Mouse (Mus musculus): ENCODE measurements at regions not wholly inside any gene's neighbourhood (a gene's known extent, or its start where the extent isn't known, plus 50 kb on each side); places are given as distances from the start of the nearest gene placed in this dataset.

- no peak for TF ChIP-seq TBP (conservative IDR thresholded peaks at IDR 0.05; ENCODE audit: low read depth, low read length)
- no peak for TF ChIP-seq HCFC1 (IDR thresholded peaks at IDR 0.05; ENCODE audit: low read depth, low read length)
- TF ChIP-seq MEF2A (IDR thresholded peaks at IDR 0.05; ENCODE audit: borderline replicate concordance, low read depth, low read length) = no peak
- TF ChIP-seq ETS1 (conservative IDR thresholded peaks at IDR 0.05; ENCODE audit: low read depth, low read length) = no peak
- no peak for TF ChIP-seq CTCF (conservative IDR thresholded peaks at IDR 0.05 in 1 of 2, IDR thresholded peaks at IDR 0.05 in 1 of 2; ENCODE audit: low read depth in 2 of 2, low read length in 2 of 2)
- TF ChIP-seq IRF4 (IDR thresholded peaks at IDR 0.05; ENCODE audit: low read depth, low read length) = no peak
- no peak for TF ChIP-seq MAFK (IDR thresholded peaks at IDR 0.05; ENCODE audit: insufficient replicate concordance, low read length)
- TF ChIP-seq UBTF (IDR thresholded peaks at IDR 0.05; ENCODE audit: low read depth, low read length) = no peak
- TF ChIP-seq KAT2A (IDR thresholded peaks at IDR 0.05; ENCODE audit: insufficient replicate concordance, low read length) = no peak
- no peak for TF ChIP-seq ZMIZ1 (IDR thresholded peaks at IDR 0.05; ENCODE audit: low read depth, low read length)
- TF ChIP-seq MAZ (IDR thresholded peaks at IDR 0.05; ENCODE audit: low read depth, low read length) = no peak
- no peak for TF ChIP-seq RAD21 (IDR thresholded peaks at IDR 0.05; ENCODE audit: low read depth, low read length)
- TF ChIP-seq NRF1 (IDR thresholded peaks at IDR 0.05; ENCODE audit: low read depth, low read length) = no peak
- TF ChIP-seq ZKSCAN1 (IDR thresholded peaks at IDR 0.05; ENCODE audit: borderline replicate concordance, low read depth, low read length) = no peak
- no peak for TF ChIP-seq SMC3 (IDR thresholded peaks at IDR 0.05; ENCODE audit: low read depth, low read length)
- no peak for TF ChIP-seq NELFE (IDR thresholded peaks at IDR 0.05; ENCODE audit: low read depth, low read length)
- Histone ChIP-seq H3K79me2 (replicated peaks; ENCODE audit: control insufficient read depth, extremely low read depth, insufficient read depth, poor library complexity, severe bottlenecking) (no peaks in the 10 kb centered on the region), H3K9me3 (replicated peaks; ENCODE audit: low read length) (no peaks in the 10 kb centered on the region), H3K36me3 (replicated peaks in 1 of 2; ENCODE audit: control insufficient read depth in 1 of 2, insufficient read depth in 1 of 2, low read length in 1 of 2) (no peaks in the 10 kb centered on the region), H3K4me1 (ENCODE audit: control insufficient read depth in 1 of 2, insufficient read depth in 2 of 2) (no peaks in the 10 kb centered on the region), H3K4me2 (ENCODE audit: insufficient read depth, low read depth, poor library complexity, severe bottlenecking) (no peak overlapping the region), H3K4me3 (replicated peaks in 1 of 3; ENCODE audit: low read depth in 2 of 3, low read length in 2 of 3, poor library complexity in 1 of 3) (no peak overlapping the region), H3K27me3 (replicated peaks) (peaks cover 17% of the 10 kb centered on the region), H3K9ac (ENCODE audit: insufficient read depth, low read depth) (no peak overlapping the region), H3K27ac (ENCODE audit: insufficient read depth, low read depth) (no peak overlapping the region)
- no peak for DNase-seq (ENCODE audit: extremely low read depth)
- dilution Hi-C loops (cut with MboI; ENCODE audit: extremely low pct_ligation_motif_present, extremely low pct_unique_long_range_greater_than_20kb, low sequenced_read_pairs) = no loop called here
- in situ Hi-C loops (cut with MboI; ENCODE audit: low pct_ligation_motif_present, low pct_unique_long_range_greater_than_20kb, low sequenced_read_pairs) = no loop called here
These were observed 142.5 kb downstream of the Chst1 start for GRCm38 (mm10) chr2:92742025-92742424.

- H3K4me2 ChIP-seq (ENCODE audit: insufficient read depth, low read depth, poor library complexity, severe bottlenecking) = no peak overlapping the region
- H3K36me3 ChIP-seq (replicated peaks in 1 of 2; ENCODE audit: control insufficient read depth in 1 of 2, insufficient read depth in 1 of 2, low read length in 1 of 2) = no peaks in the 10 kb centered on the region
- H3K27me3 ChIP-seq (replicated peaks) = peaks cover 20% of the 10 kb centered on the region
- no peak overlapping the region for H3K9ac ChIP-seq (ENCODE audit: insufficient read depth, low read depth)
- no peak for DNase-seq (ENCODE audit: extremely low read depth)
- no peaks in the 10 kb centered on the region for H3K4me1 ChIP-seq (ENCODE audit: control insufficient read depth in 1 of 2, insufficient read depth in 2 of 2)
- no peak overlapping the region for H3K27ac ChIP-seq (ENCODE audit: insufficient read depth, low read depth)
- TF ChIP-seq ETS1 (conservative IDR thresholded peaks at IDR 0.05; ENCODE audit: low read depth, low read length) = no peak
- no peak for TF ChIP-seq KAT2A (IDR thresholded peaks at IDR 0.05; ENCODE audit: insufficient replicate concordance, low read length)
- TF ChIP-seq HCFC1 (IDR thresholded peaks at IDR 0.05; ENCODE audit: low read depth, low read length) = no peak
- TF ChIP-seq POLR2A (IDR thresholded peaks at IDR 0.05; ENCODE audit: low read depth, low read length) = no peak
- no peak for TF ChIP-seq MAFK (IDR thresholded peaks at IDR 0.05; ENCODE audit: insufficient replicate concordance, low read length)
- no peak for TF ChIP-seq GABPA (IDR thresholded peaks at IDR 0.05; ENCODE audit: insufficient replicate concordance, low read depth, low read length)
- TF ChIP-seq ZKSCAN1 (IDR thresholded peaks at IDR 0.05; ENCODE audit: borderline replicate concordance, low read depth, low read length) = no peak
- no peak for TF ChIP-seq IRF4 (IDR thresholded peaks at IDR 0.05; ENCODE audit: low read depth, low read length)
- TF ChIP-seq TCF12 (IDR thresholded peaks at IDR 0.05; ENCODE audit: low read depth, low read length) = no peak
- TF ChIP-seq ZC3H11A (IDR thresholded peaks at IDR 0.05; ENCODE audit: low read depth, low read length) = no peak
- TF ChIP-seq NRF1 (IDR thresholded peaks at IDR 0.05; ENCODE audit: low read depth, low read length) = no peak
- no peak for TF ChIP-seq USF2 (conservative IDR thresholded peaks at IDR 0.05; ENCODE audit: low read depth, low read length)
- dilution Hi-C loops (cut with MboI; ENCODE audit: extremely low pct_ligation_motif_present, extremely low pct_unique_long_range_greater_than_20kb, low sequenced_read_pairs) (no loop called here), in situ Hi-C loops (cut with MboI; ENCODE audit: low pct_ligation_motif_present, low pct_unique_long_range_greater_than_20kb, low sequenced_read_pairs) (no loop called here)
- H3K79me2 ChIP-seq (replicated peaks; ENCODE audit: control insufficient read depth, extremely low read depth, insufficient read depth, poor library complexity, severe bottlenecking) = no peaks in the 10 kb centered on the region
- no peak overlapping the region for H3K4me3 ChIP-seq (replicated peaks in 1 of 3; ENCODE audit: low read depth in 2 of 3, low read length in 2 of 3, poor library complexity in 1 of 3)
- no peaks in the 10 kb centered on the region for H3K9me3 ChIP-seq (replicated peaks; ENCODE audit: low read length)
These were observed 143.2 kb downstream of the Chst1 start for GRCm38 (mm10) chr2:92742671-92743070.
